Mouse (Mus musculus) neural tube, embryonic 13.5 days (tissue): Measurements from ENCODE around the gene Olfr1054. TPM values are rescaled to one million over a fixed set of nuclear protein-coding genes. Genes with fewer than 3 reads are reported as not detected.
"Not testable (repeated sequence)": the region's sequence is repeated elsewhere in the genome, so short reads cannot be mapped to it uniquely, and the experiment has no call there.

ENCODE experiments used
- ATAC-seq: fragments of 200-750 bp; cut with Nextera tagmentation; 2 replicates; pipeline ENCODE4 v1.8.0; 2017; ENCODE audit warnings: low read depth, mild to moderate bottlenecking, moderate TSS enrichment, moderate library complexity
- H3K27ac ChIP-seq: fragments of 300-500 bp; sonication (generic); replicated peaks from 2 replicates; pipeline ENCODE4 v1.5.1; 2015; ENCODE audit warnings: moderate library complexity, mild to moderate bottlenecking, inconsistent platforms
- H3K27me3 ChIP-seq: fragments of 300-500 bp; sonication (generic); 2 replicates; pipeline ENCODE4 v1.6.1; 2015; ENCODE audit warnings: mild to moderate bottlenecking, inconsistent platforms
- H3K36me3 ChIP-seq: fragments of 300-500 bp; sonication (generic); 2 replicates; pipeline ENCODE4 v1.6.1; 2015; ENCODE audit warnings: mild to moderate bottlenecking, inconsistent platforms
- H3K4me1 ChIP-seq: fragments of 300-500 bp; sonication (generic); replicated peaks from 2 replicates; pipeline ENCODE4 v1.6.1; 2015; ENCODE audit warnings: inconsistent platforms
- H3K4me2 ChIP-seq: fragments of 300-500 bp; sonication (generic); 2 replicates; pipeline ENCODE4 v1.6.1; 2015; ENCODE audit warnings: inconsistent platforms, mild to moderate bottlenecking, moderate library complexity
- H3K4me3 ChIP-seq: fragments of 300-500 bp; sonication (generic); 2 replicates; pipeline ENCODE4 v1.5.1; 2015; ENCODE audit warnings: mild to moderate bottlenecking, inconsistent platforms
- H3K9ac ChIP-seq: fragments of 300-500 bp; sonication (generic); 2 replicates; pipeline ENCODE4 v1.6.1; 2015; ENCODE audit warnings: moderate library complexity, mild to moderate bottlenecking, inconsistent platforms
- H3K9me3 ChIP-seq: fragments of 300-500 bp; sonication (generic); 2 replicates; pipeline ENCODE4 v1.6.1; 2016; ENCODE audit warnings: inconsistent platforms
- WGBS: fragments of 180-500 bp; shearing (Covaris S2); methylation state at CpG from one replicate; pipeline ENCODE4 v1.1.7; 2015; 5-methylcytosine and 5-hydroxymethylcytosine counted together
- polyA plus RNA-seq: library from polyadenylated mRNA; unstranded; fragments of >200 nt; fragmentation: Nextera tagmentation; extraction: Ambion mirVana; gene quantifications from 2 replicates; pipeline ENCODE4 v1.2.1, GENCODE M21; 2015

The Olfr1054 gene
- not detected in 2 replicates for polyA plus RNA-seq

DNA sequence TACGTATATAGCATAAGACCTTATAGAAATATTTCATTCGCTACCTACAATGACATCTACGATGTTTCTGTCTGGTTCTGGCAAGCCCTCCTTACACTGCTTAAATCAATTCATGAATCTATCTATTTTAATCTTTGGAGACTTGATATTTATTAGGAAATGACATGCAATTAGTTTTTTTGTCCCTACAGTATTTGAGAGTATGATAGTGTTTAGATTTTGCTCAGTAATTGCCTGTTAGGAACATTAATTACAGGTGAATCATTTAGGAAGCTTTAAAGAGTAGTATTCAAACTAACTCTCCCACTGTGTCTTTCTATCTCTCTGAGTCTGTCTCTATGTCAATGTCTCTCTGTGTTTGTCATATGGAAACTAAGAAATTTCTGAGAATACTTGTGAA lies at the start of gene Olfr1054:
TSS of gene Olfr1054 (minus strand) at position 101 of the 400 bp plus-strand sequence.
- H3K4me2 ChIP-seq = no peak within 1 kb of the TSS
- no peaks in the 10 kb centered on the region for H3K36me3 ChIP-seq
- H3K27me3 ChIP-seq = no peaks in the 10 kb centered on the region
- no peak for ATAC-seq
- no peak within 1 kb of the TSS for H3K9ac ChIP-seq
- no peaks in the 10 kb centered on the region for H3K4me1 ChIP-seq
- no peaks in the 10 kb centered on the region for H3K9me3 ChIP-seq
- 86% methylated on average over 3 of the region's 3 CpGs for WGBS
- H3K27ac ChIP-seq = no peak within 1 kb of the TSS
- no peak within 1 kb of the TSS for H3K4me3 ChIP-seq

DNA sequence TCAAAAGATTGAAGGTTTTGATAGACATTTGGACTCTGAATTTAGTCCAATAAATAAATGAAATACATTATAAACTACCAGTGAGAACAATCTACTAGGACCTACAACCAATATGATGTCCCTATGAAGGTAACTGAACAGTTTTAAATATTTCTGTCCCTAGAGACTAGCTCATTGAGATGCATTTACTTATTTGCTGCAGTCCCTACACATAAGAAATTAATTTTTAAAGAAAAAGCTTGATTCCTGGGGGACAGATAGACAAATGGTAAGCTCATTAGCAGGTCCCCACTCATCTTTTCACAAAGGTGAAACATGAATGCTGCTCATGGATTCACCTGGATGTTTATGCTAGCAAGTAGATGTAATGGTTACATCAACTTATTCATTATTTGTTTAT lies 43.1 kb upstream of the Olfr1054 start, which contains the start of gene Olfr1057:
TSS of gene Olfr1057 (minus strand) at position 101 of the 400 bp plus-strand sequence.
- Histone ChIP-seq H3K27ac (no peak within 1 kb of the TSS), H3K4me2 (no peak within 1 kb of the TSS), H3K27me3 (no peaks in the 10 kb centered on the region), H3K36me3 (no peaks in the 10 kb centered on the region), H3K4me1 (no peaks in the 10 kb centered on the region), H3K9me3 (no peaks in the 10 kb centered on the region), H3K9ac (no peak within 1 kb of the TSS), H3K4me3 (no peak within 1 kb of the TSS)
- ATAC-seq = no peak

GRCm38 (mm10) chr2:86366342-86366741 lies 31.1 kb upstream of the Olfr1054 start:
- not testable (repeated sequence) for H3K9ac ChIP-seq, H3K27ac ChIP-seq, H3K4me1 ChIP-seq, H3K4me2 ChIP-seq, H3K4me3 ChIP-seq, H3K27me3 ChIP-seq, ATAC-seq, H3K36me3 ChIP-seq, H3K9me3 ChIP-seq
- WGBS = 100% methylated on average over 1 of the region's 6 CpGs

- Histone ChIP-seq H3K4me2 (no peak within 1 kb of the TSS), H3K9me3 (no peaks in the 10 kb centered on the region), H3K9ac (no peak within 1 kb of the TSS), H3K4me1 (no peaks in the 10 kb centered on the region), H3K27me3 (no peaks in the 10 kb centered on the region), H3K36me3 (no peaks in the 10 kb centered on the region), H3K4me3 (no peak within 1 kb of the TSS), H3K27ac (no peak within 1 kb of the TSS)
- no peak for ATAC-seq
These were observed 27.1 kb upstream of the Olfr1054 start, which contains the start of gene Olfr1056 for GRCm38 (mm10) chr2:86362369-86362768. TSS of gene Olfr1056 (minus strand) at chr2:86362469.

- 89% methylated on average over 1 of the region's 1 CpGs for WGBS
- not testable (repeated sequence) for H3K4me1 ChIP-seq, ATAC-seq
These were observed 16.5 kb upstream of the Olfr1054 start for GRCm38 (mm10) chr2:86351751-86352150.

DNA sequence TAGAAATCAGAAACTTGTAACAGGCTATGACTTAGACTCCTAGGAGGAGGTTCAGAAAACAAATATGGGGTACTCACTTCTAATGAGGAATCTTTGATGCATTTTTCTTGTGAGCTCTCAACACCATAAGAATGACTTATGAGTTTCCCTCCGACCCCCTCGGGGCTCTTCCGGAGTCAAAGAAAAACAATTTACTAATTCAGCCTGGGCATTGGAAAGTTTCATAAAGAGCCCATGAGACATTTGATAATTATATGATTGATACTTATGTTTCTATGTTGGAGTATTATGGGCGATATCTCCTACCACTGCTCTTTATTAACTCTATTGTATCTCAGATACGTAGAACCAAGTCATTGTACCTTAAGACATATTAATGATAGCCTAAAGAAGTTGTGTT lies 15.0 kb upstream of the Olfr1054 start, which contains the start of gene Olfr1055:
TSS of gene Olfr1055 (minus strand) at position 101 of the 400 bp plus-strand sequence.
- no peak within 1 kb of the TSS for H3K4me3 ChIP-seq
- 92% methylated on average over 5 of the region's 5 CpGs for WGBS
- no peak within 1 kb of the TSS for H3K4me2 ChIP-seq
- H3K36me3 ChIP-seq = no peaks in the 10 kb centered on the region
- H3K27ac ChIP-seq = no peak within 1 kb of the TSS
- no peaks in the 10 kb centered on the region for H3K27me3 ChIP-seq
- H3K9me3 ChIP-seq = no peaks in the 10 kb centered on the region
- no peak within 1 kb of the TSS for H3K9ac ChIP-seq
- no peaks in the 10 kb centered on the region for H3K4me1 ChIP-seq
- ATAC-seq = no peak

More at GRCm38 (mm10) chr2:86351751-86352150, 16.5 kb upstream of the Olfr1054 start:
- H3K27me3 ChIP-seq, H3K4me2 ChIP-seq, H3K27ac ChIP-seq, H3K4me3 ChIP-seq, H3K36me3 ChIP-seq, H3K9me3 ChIP-seq, H3K9ac ChIP-seq: not testable (repeated sequence)

DNA sequence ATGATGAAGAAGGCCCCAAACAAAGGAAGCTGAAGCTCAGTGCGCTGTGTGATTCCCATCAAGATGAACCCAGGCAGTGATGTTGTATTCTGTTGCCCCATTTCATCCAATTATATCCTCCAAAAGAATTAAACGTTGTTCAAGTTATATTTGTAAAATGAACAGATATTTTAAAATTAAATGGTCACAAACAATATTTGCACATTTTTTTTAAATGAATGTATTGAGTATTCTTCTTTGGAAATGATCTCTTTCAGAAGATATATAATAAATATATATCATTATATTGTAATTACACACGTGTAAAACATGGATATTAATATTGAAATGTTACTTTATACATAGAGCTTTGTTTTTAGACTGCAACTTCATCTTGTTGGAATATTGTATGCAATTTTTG lies 20.0 kb downstream of the Olfr1054 start, which contains the start of gene Olfr1053:
TSS of gene Olfr1053 (minus strand) at position 101 of the 400 bp plus-strand sequence.
- no peaks in the 10 kb centered on the region for H3K4me1 ChIP-seq
- WGBS = 66% methylated on average over 3 of the region's 3 CpGs
- no peaks in the 10 kb centered on the region for H3K9me3 ChIP-seq
- no peak for ATAC-seq
- no peak within 1 kb of the TSS for H3K4me3 ChIP-seq
- no peaks in the 10 kb centered on the region for H3K36me3 ChIP-seq
- no peak within 1 kb of the TSS for H3K27ac ChIP-seq
- no peaks in the 10 kb centered on the region for H3K27me3 ChIP-seq
- H3K4me2 ChIP-seq = no peak within 1 kb of the TSS
- H3K9ac ChIP-seq = no peak within 1 kb of the TSS

- Histone ChIP-seq H3K27me3 (no peaks in the 10 kb centered on the region), H3K9ac (no peak within 1 kb of the TSS), H3K36me3 (no peaks in the 10 kb centered on the region), H3K4me3 (no peak within 1 kb of the TSS), H3K27ac (no peak within 1 kb of the TSS), H3K4me1 (no peaks in the 10 kb centered on the region), H3K9me3 (no peaks in the 10 kb centered on the region), H3K4me2 (no peak within 1 kb of the TSS)
- no peak for ATAC-seq
These were observed 43.1 kb downstream of the Olfr1054 start, which contains the start of gene Olfr1052 for GRCm38 (mm10) chr2:86292155-86292554. TSS of gene Olfr1052 (plus strand) at chr2:86292455.

Other genes with a start within 250 kb of the Olfr1054 start
- gene Olfr1037, start 248.0 kb downstream of the Olfr1054 start, polyA plus RNA-seq = not detected in 2 replicates
- gene Olfr1039, start 199.5 kb downstream of the Olfr1054 start, polyA plus RNA-seq = not detected in 2 replicates
- not detected in 2 replicates for gene Olfr1040, start 188.7 kb downstream of the Olfr1054 start, polyA plus RNA-seq
- gene Olfr1042, start 173.6 kb downstream of the Olfr1054 start, polyA plus RNA-seq = not detected in 2 replicates
- gene Olfr1043, start 167.9 kb downstream of the Olfr1054 start, polyA plus RNA-seq = not detected in 2 replicates
- gene Olfr1044, start 157.6 kb downstream of the Olfr1054 start, polyA plus RNA-seq = not detected in 2 replicates
- not detected in 2 replicates for gene Olfr52, start 149.8 kb downstream of the Olfr1054 start, polyA plus RNA-seq
- gene Olfr1045, start 132.4 kb downstream of the Olfr1054 start, polyA plus RNA-seq = not detected in 2 replicates
- gene Olfr1046, start 116.1 kb downstream of the Olfr1054 start, polyA plus RNA-seq = not detected in 2 replicates
- not detected in 2 replicates for gene Olfr1047, start 104.0 kb downstream of the Olfr1054 start, polyA plus RNA-seq
- gene Olfr1048, start 95.1 kb downstream of the Olfr1054 start, polyA plus RNA-seq = not detected in 2 replicates
- gene Olfr1049, start 77.1 kb downstream of the Olfr1054 start, polyA plus RNA-seq = not detected in 2 replicates
- gene Olfr1051, start 56.3 kb downstream of the Olfr1054 start, polyA plus RNA-seq = not detected in 2 replicates
- not detected in 2 replicates for gene Olfr1052, start 43.0 kb downstream of the Olfr1054 start, polyA plus RNA-seq
- not detected in 2 replicates for gene Olfr1053, start 20.1 kb downstream of the Olfr1054 start, polyA plus RNA-seq
- gene Olfr1055, start 14.9 kb upstream of the Olfr1054 start, polyA plus RNA-seq = not detected in 2 replicates
- not detected in 2 replicates for gene Olfr1056, start 27.0 kb upstream of the Olfr1054 start, polyA plus RNA-seq
- gene Olfr1057, start 43.0 kb upstream of the Olfr1054 start, polyA plus RNA-seq = not detected in 2 replicates
- gene Olfr1058, start 53.1 kb upstream of the Olfr1054 start, polyA plus RNA-seq = not detected in 2 replicates
- gene Olfr1061, start 78.6 kb upstream of the Olfr1054 start, polyA plus RNA-seq = not detected in 2 replicates
- gene Olfr1062, start 91.3 kb upstream of the Olfr1054 start, polyA plus RNA-seq = not detected in 2 replicates
- not detected in 2 replicates for gene Olfr1065, start 115.2 kb upstream of the Olfr1054 start, polyA plus RNA-seq
- gene Olfr1066, start 120.8 kb upstream of the Olfr1054 start, polyA plus RNA-seq = not detected in 2 replicates
- not detected in 2 replicates for gene Olfr228, start 152.0 kb upstream of the Olfr1054 start, polyA plus RNA-seq
- gene Olfr1076, start 173.0 kb upstream of the Olfr1054 start, polyA plus RNA-seq = not detected in 2 replicates
- not detected in 2 replicates for gene Olfr1079, start 207.0 kb upstream of the Olfr1054 start, polyA plus RNA-seq
- not detected in 2 replicates for gene Olfr1080, start 222.8 kb upstream of the Olfr1054 start, polyA plus RNA-seq